Mouse (Mus musculus): ENCODE measurements around the gene Rps6kl1.

DNA sequence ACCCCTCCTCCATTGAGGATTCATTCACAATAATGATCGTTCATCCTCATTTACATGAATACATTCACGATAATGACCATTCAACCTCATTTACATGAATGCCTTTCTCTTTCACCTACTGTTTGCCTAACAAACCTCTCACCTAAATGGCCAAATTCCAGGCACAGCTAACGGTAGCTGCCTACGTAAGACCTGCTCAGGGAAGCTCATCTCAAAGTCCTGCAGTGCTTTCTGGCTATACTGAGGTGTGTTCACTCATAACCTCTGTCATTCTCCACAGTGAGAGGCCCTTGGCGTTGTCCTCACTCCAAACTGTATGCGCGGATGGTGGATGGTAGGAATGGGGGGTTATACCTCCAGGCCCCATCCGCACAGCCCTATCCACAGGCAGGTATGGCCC is 46.3 kb downstream of the Rps6kl1 start:
- TF ChIP-seq CTCF (IDR thresholded peaks at IDR 0.05; ENCODE audit: low read depth, low read length) (no peak), TAL1 (conservative IDR thresholded peaks at IDR 0.05; ENCODE audit: low read depth, low read length) (no peak), GATA1 (IDR thresholded peaks at IDR 0.05; ENCODE audit: borderline replicate concordance, low read length) (no peak)
